Mouse (Mus musculus) limb, embryonic 15.5 days (tissue): ENCODE measurements at regions not wholly inside any gene's neighbourhood (a gene's known extent, or its start where the extent isn't known, plus 50 kb on each side); places are given as distances from the start of the nearest gene placed in this dataset.

Experiments used
- ATAC-seq: fragments of 200-750 bp; cut with Nextera tagmentation; 2 replicates; pipeline ENCODE4 v1.8.0; 2017; ENCODE audit warnings: low read depth, moderate TSS enrichment; ENCODE audit not compliant: insufficient number of reproducible peaks, low FRiP score, low TSS enrichment
- H3K27ac ChIP-seq: fragments of 300-500 bp; sonication (generic); 2 replicates; pipeline ENCODE4 v1.5.1; 2015; ENCODE audit warnings: moderate library complexity, mild to moderate bottlenecking, inconsistent platforms
- H3K27me3 ChIP-seq: fragments of 300-500 bp; sonication (generic); 2 replicates; pipeline ENCODE4 v1.6.1; 2015; ENCODE audit warnings: inconsistent platforms
- H3K36me3 ChIP-seq: fragments of 300-500 bp; sonication (generic); 2 replicates; pipeline ENCODE4 v1.6.1; 2015; ENCODE audit warnings: inconsistent platforms
- H3K4me1 ChIP-seq: fragments of 300-500 bp; sonication (generic); 2 replicates; pipeline ENCODE4 v1.6.1; 2015; ENCODE audit warnings: inconsistent platforms
- H3K4me2 ChIP-seq: fragments of 300-500 bp; sonication (generic); 2 replicates; pipeline ENCODE4 v1.6.1; 2015; ENCODE audit warnings: mild to moderate bottlenecking, inconsistent platforms
- H3K4me3 ChIP-seq: fragments of 300-500 bp; sonication (generic); 2 replicates; pipeline ENCODE4 v1.5.1; 2015; ENCODE audit warnings: mild to moderate bottlenecking, inconsistent platforms
- H3K9ac ChIP-seq: fragments of 300-500 bp; sonication (generic); 2 replicates; pipeline ENCODE4 v1.6.1; 2015; ENCODE audit warnings: inconsistent platforms
- H3K9me3 ChIP-seq: fragments of 300-500 bp; sonication (generic); 2 replicates; pipeline ENCODE4 v1.6.1; 2016; ENCODE audit warnings: inconsistent platforms
- WGBS: fragments of 180-500 bp; shearing (Covaris S2); methylation state at CpG from one replicate; pipeline ENCODE4 v1.1.7; 2015; 5-methylcytosine and 5-hydroxymethylcytosine counted together

- ATAC-seq = no peak
- Histone ChIP-seq H3K9ac (no peak overlapping the region), H3K36me3 (no peaks in the 10 kb centered on the region), H3K4me3 (no peak overlapping the region), H3K4me2 (no peak overlapping the region), H3K27ac (no peak overlapping the region), H3K27me3 (no peaks in the 10 kb centered on the region), H3K4me1 (no peaks in the 10 kb centered on the region), H3K9me3 (no peaks in the 10 kb centered on the region)
- 76% methylated on average over 9 of the region's 9 CpGs for WGBS
Observed at GRCm38 (mm10) chr3:159787776-159788175, 51.7 kb upstream of the Wls start.
